Mouse (Mus musculus) adrenal gland, adult (tissue): ENCODE results near the gene Ranbp17.

Source experiments
- DNase-seq, 2 experiments: peaks; one replicate each; pipeline ENCODE4 v3.0.0; 2022 to 2023; ENCODE audit warnings: low spot score in 1 of 2; ENCODE audit not compliant: inconsistent age in 2 of 2

Ranbp17 gene

GRCm38 (mm10) chr11:33198351-33199116 is 315.0 kb downstream of the Ranbp17 start:
- DNase-seq, result no peak

DNA sequence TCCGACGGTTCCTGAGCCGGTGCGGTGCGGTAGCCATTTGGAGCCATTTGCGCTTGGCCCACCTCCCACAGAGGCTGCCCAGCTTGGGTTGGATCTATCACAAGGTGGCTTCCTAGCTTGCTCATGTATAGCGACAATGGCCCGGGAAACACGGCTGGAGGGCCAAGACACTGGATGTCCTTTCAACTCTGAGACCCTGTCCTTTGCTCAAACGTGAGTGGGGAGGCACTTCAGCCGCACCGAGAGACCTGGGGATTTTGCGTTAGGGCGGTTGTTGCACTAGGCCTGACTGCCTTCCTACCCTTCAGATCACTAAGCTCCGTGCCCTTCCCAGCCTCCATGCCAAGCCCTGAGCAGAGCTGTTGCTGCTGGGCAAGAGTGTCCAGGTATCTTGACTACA is 315.9 kb downstream of the Ranbp17 start:
- no peak for DNase-seq

DNA sequence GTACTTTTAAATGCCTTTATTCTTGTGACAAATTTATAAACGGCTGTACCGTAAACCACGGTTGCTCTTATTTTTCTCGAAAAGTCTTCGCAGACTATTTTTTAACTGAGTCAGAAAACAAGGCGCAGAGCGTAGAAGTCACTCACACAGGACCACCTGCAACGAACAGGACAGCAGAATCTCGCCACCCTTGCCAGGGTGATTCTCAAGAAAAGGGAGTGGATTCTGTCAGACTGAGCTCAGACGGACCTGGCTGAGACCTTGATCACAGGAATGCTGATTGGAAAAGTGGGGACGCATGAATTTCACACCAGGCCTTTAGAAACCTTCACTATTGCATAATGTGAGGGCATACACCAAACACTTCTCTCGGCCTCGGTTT is 316.4 kb downstream of the Ranbp17 start:
- DNase-seq, result no peak

- peak in 1 of 2 experiments; percentile 19 for DNase-seq
Observed at GRCm38 (mm10) chr11:33196447-33197132, 317.0 kb downstream of the Ranbp17 start.

- no peak for DNase-seq
Observed at GRCm38 (mm10) chr11:33195531-33196446, 317.8 kb downstream of the Ranbp17 start.

- no peak for DNase-seq
Observed at GRCm38 (mm10) chr11:33195061-33195460, 318.5 kb downstream of the Ranbp17 start.

- no peak for DNase-seq
Observed at GRCm38 (mm10) chr11:33193695-33194094, 319.9 kb downstream of the Ranbp17 start.

DNA sequence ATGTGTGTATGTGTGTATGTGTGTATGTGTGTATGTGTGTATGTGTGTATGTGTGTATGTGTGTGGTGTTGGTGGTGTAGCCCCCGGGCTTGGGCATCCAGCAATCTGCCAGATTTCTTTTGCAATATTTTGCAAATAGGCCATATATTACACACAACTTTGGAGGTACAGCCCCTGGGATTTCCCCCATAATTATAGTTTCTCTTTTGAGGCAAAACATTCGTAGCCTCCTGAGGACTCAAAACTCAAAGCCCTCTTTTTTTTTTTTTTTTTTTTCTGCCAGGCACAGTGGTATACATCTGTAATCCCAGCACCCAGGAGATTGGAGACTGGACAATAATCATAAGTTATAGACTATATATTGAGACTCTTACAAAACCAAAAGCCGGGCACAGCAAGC is 331.7 kb downstream of the Ranbp17 start:
- DNase-seq, result no peak

DNA sequence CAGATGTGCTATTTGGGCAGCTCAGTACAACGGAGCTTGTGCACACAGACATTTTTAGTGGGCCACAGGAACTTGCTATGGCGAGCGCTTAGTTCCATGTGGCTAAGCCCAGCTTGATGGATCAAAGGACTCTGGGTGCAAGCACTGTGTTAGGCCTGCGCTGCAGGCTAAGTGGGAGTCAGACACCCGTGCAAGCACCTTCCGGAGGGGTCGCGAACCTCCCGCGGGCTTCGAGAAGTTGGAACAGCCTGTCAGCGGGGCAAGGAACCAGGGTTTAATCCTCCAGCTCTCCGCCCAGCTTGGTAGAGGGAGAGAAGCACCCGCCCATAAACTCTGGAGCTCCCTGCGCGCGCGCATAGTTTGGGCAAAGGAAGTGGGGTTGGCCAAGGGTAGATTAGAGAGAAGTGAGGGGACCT is 332.8 kb downstream of the Ranbp17 start:
- no peak for DNase-seq

DNA sequence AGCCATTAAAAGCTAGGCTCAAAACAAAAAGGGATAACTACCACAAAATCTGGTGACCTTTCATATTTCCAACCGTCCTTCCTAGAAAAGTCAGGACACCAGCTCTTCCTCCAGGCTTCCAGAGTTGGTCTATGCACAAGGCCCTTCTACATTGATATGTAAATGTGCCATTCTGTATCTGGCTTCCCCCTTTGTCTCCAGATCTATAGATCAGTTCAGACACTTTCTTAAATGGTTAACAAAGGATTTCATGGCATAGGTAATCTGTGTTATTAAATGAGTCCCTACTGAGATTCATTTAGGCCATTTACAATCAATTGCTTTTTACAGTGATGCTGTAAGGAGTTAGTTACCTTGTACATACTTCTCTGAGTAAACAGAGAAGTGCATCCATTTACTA is 333.7 kb downstream of the Ranbp17 start:
- no peak for DNase-seq

DNA sequence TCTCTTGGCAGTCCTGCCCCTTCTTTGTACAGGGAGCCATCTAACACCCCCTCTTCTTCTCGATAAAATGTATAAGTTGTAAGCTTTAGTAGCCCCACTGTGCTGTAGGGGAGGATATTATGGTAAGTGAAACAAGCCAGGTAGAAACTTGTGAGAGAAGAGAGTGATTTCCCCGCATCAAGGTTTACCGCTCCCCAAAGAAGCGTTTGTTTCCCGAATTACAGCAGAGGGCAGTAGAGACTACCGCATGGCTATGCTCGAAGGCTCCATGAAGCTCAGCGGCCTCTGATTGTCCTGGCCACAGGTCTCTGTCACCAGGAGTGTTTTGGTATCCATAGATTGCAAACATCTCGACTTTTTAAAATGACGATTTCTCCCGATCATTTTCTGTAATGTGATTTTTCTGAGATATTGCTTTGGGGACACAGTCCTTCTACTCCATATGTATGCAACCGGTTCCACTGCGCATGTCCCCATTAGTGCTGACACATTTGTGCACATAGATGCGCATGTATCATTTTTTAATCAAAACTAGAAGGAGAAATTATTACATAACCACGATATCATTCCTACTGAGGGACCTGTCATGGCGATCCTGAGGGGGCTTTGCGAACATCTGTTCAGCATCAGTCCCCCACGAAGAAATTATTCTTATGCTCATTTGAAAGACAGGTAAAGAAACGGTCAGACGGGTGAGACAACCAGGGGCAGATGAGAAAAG is 336.9 kb downstream of the Ranbp17 start:
- DNase-seq, result peak; percentile 32 to 80

GRCm38 (mm10) chr11:33175768-33176167 is 337.8 kb downstream of the Ranbp17 start:
- DNase-seq, result no peak

GRCm38 (mm10) chr11:33170489-33170888 is 343.1 kb downstream of the Ranbp17 start:
- peak; percentile 29 to 83 for DNase-seq

DNA sequence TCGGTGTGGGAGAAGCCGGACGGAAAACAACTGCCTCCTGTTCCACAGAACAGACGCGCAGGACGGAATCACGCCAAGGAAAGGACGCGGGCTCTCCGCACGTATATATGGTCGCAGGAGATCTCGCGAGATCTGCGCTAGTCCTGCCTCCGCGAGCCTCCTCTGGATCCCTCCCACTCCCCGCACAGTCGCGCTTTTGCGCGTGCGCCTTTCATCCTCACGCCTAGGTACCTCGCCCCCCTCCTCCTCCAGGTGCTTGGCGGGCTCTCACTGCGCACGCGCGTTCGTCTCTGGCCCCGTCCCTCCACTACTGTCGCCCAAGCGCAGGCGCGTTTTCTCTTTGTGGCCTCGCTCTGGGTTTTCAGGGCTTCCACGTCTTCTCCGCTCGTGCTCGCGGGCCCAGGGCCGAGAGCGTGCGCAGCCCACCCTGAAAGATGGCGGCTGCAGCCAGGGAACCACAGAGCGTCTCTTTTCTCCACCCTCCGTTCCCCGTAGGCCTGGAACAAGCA is 350.5 kb downstream of the Ranbp17 start, which contains the start of gene Npm1:
TSS of gene Npm1 (minus strand) at position 209 of the 509 bp plus-strand sequence.
- peak; percentile 100 for DNase-seq

- peak; percentile 82 to 91 for DNase-seq
Observed at GRCm38 (mm10) chr11:33162211-33162997, 351.1 kb downstream of the Ranbp17 start.
